Mouse (Mus musculus) cortical plate, adult 2 months (tissue): ENCODE results near the gene Rbm33. TPM values are rescaled to one million over a fixed set of nuclear protein-coding genes. Genes with fewer than 3 reads are reported as not detected.
A peak's percentile ranks its signal among the peaks of the same experiment; 100 is the strongest.

Source experiments
- H3K27ac ChIP-seq: fragments of 200-500 bp; 2 replicates; pipeline ENCODE4 v1.5.1; 2012; ENCODE audit warnings: low read length, control low read depth, inconsistent platforms; ENCODE audit not compliant: insufficient read depth
- H3K4me1 ChIP-seq: fragments of 200-500 bp; 2 replicates; pipeline ENCODE4 v1.6.1; 2011; ENCODE audit warnings: low read length; ENCODE audit not compliant: control insufficient read depth, insufficient read depth
- H3K4me3 ChIP-seq: fragments of 200-500 bp; 2 replicates; pipeline ENCODE4 v1.5.1; 2011; ENCODE audit warnings: mild to moderate bottlenecking, low read length, control low read depth; ENCODE audit not compliant: insufficient read depth
- CTCF ChIP-seq: fragments of 200-500 bp; IDR thresholded peaks from 2 replicates; pipeline ENCODE4 v1.5.1; 2011; ENCODE audit warnings: mild to moderate bottlenecking, control low read depth, low read length; ENCODE audit not compliant: insufficient read depth; ENCODE audit errors: extremely low read depth
- POLR2A ChIP-seq: fragments of 200-500 bp; IDR thresholded peaks from 2 replicates; pipeline ENCODE4 v1.6.1; 2011; ENCODE audit warnings: mild to moderate bottlenecking, low read length, control low read depth; ENCODE audit not compliant: insufficient read depth; ENCODE audit errors: extremely low read depth
- polyA plus RNA-seq: library from polyadenylated mRNA; depleted of rRNA; stranded (reverse); fragments of >200 nt; gene quantifications from 2 replicates; pipeline ENCODE4 v1.2.3, GENCODE M21; 2012

Rbm33 gene
- polyA plus RNA-seq, 1 experiment, result 44.0 TPM

- TF ChIP-seq CTCF (no peak), POLR2A (no peak)
- H3K4me1 ChIP-seq, result no peaks in the 10 kb centered on the region
- no peak overlapping the region for H3K4me3 ChIP-seq
- no peak overlapping the region; the same call in 1 of the 2 replicates for H3K27ac ChIP-seq
Observed at GRCm38 (mm10) chr5:28370836-28371235, 53.9 kb downstream of the Rbm33 start.

- no peak for TF ChIP-seq CTCF
- no peak for TF ChIP-seq POLR2A
- Histone ChIP-seq H3K4me3 (no peak overlapping the region), H3K4me1 (no peaks in the 10 kb centered on the region), H3K27ac (no peak overlapping the region)
Observed at GRCm38 (mm10) chr5:28372172-28372664, 55.3 kb downstream of the Rbm33 start.

- Histone ChIP-seq H3K4me1 (no peaks in the 10 kb centered on the region), H3K4me3 (no peak overlapping the region), H3K27ac (no peak overlapping the region)
- TF ChIP-seq POLR2A (no peak), CTCF (no peak)
Observed at GRCm38 (mm10) chr5:28373498-28374427, 56.8 kb downstream of the Rbm33 start.

GRCm38 (mm10) chr5:28377299-28377698 is 60.4 kb downstream of the Rbm33 start:
- no peak overlapping the region for H3K27ac ChIP-seq
- TF ChIP-seq CTCF (no peak), POLR2A (no peak)
- H3K4me1 ChIP-seq, result no peaks in the 10 kb centered on the region
- H3K4me3 ChIP-seq, result no peak overlapping the region

- Histone ChIP-seq H3K4me3 (no peak overlapping the region), H3K4me1 (peaks cover 7% of the 10 kb centered on the region; the same call in 1 of the 2 replicates), H3K27ac (no peak overlapping the region)
- no peak for TF ChIP-seq CTCF
- TF ChIP-seq POLR2A, result no peak
Observed at GRCm38 (mm10) chr5:28382289-28382688, 65.4 kb downstream of the Rbm33 start.

GRCm38 (mm10) chr5:28386783-28387182 is 69.9 kb downstream of the Rbm33 start:
- peaks cover 9% of the 10 kb centered on the region; the same call in 1 of the 2 replicates for H3K4me1 ChIP-seq
- TF ChIP-seq CTCF (no peak), POLR2A (no peak)

GRCm38 (mm10) chr5:28387531-28388179 is 70.7 kb downstream of the Rbm33 start:
- Histone ChIP-seq H3K4me1 (peaks cover 9% of the 10 kb centered on the region; the same call in 1 of the 2 replicates), H3K27ac (no peak overlapping the region), H3K4me3 (no peak overlapping the region)
- TF ChIP-seq CTCF, result no peak
- no peak for TF ChIP-seq POLR2A

More at GRCm38 (mm10) chr5:28386783-28387182, 69.9 kb downstream of the Rbm33 start:
- H3K4me3 ChIP-seq, result no peak overlapping the region
- 0 out of 2 replicates have a peak overlapping the region, but pooled peaks have one; percentile 49 for H3K27ac ChIP-seq

- Histone ChIP-seq H3K4me1 (peaks cover 9% of the 10 kb centered on the region; the same call in 1 of the 2 replicates), H3K27ac (no peak overlapping the region)
- TF ChIP-seq POLR2A (no peak), CTCF (peak; percentile 51; the same call in 1 of the 2 replicates)
Observed at GRCm38 (mm10) chr5:28388184-28388583, 71.3 kb downstream of the Rbm33 start.

GRCm38 (mm10) chr5:28390189-28390588 is 73.3 kb downstream of the Rbm33 start:
- Histone ChIP-seq H3K4me1 (peaks cover 7% of the 10 kb centered on the region; the same call in 1 of the 2 replicates), H3K4me3 (no peak overlapping the region), H3K27ac (no peak overlapping the region)
- no peak for TF ChIP-seq POLR2A
- no peak for TF ChIP-seq CTCF

More at GRCm38 (mm10) chr5:28388184-28388583, 71.3 kb downstream of the Rbm33 start:
- H3K4me3 ChIP-seq, result no peak overlapping the region
